Mouse (Mus musculus): ENCODE data around the gene Hnrnpa3. TPM values are rescaled to one million over a fixed set of nuclear protein-coding genes. Genes with fewer than 3 reads are reported as not detected.

Hnrnpa3 gene
- polyA plus RNA-seq, 1 experiment from 2014 or later: 301 TPM

DNA sequence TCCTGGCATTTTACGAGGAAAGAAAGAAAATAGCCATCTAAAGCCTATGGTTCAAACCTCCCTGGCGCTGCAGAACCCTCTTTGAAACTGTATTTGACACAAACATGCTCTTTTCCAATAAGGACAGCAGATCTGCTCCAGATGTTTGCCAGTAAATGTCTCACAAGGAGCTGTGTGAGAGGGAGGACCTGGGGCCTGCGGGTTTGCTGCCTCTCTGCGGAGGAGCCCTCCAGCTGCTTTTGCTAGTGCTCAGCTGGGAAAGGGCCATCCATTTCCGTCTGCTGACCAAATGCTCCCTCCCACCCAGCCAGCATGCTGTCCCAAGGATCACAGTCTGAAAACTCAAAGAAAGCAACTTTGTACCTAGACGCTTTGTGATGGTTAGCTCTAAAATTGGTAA, 40.3 kb upstream of the Hnrnpa3 start:
- Histone ChIP-seq H3K4me1 (ENCODE audit: control insufficient read depth, insufficient read depth, low read length) (no peaks in the 10 kb centered on the region), H3K27me3 (ENCODE audit: control insufficient read depth, insufficient read depth, low read length) (no peaks in the 10 kb centered on the region), H3K36me3 (ENCODE audit: control insufficient read depth, insufficient read depth, low read length) (no peaks in the 10 kb centered on the region), H3K4me3 (ENCODE audit: low read depth, low read length) (no peak overlapping the region), H3K9me3 (ENCODE audit: control insufficient read depth, low read length) (no peaks in the 10 kb centered on the region), H3K4me2 (ENCODE audit: low read depth) (no peak overlapping the region), H3K27ac (ENCODE audit: low read depth, low read length) (no peak overlapping the region), H3K9ac (ENCODE audit: low read length) (no peak overlapping the region)
- WGBS: 44% methylated on average over 6 of the region's 6 CpGs
- no peak for DNase-seq (ENCODE audit: low spot score)
- no peak for ATAC-seq (ENCODE audit: insufficient read depth, low FRiP score, low TSS enrichment)

DNA sequence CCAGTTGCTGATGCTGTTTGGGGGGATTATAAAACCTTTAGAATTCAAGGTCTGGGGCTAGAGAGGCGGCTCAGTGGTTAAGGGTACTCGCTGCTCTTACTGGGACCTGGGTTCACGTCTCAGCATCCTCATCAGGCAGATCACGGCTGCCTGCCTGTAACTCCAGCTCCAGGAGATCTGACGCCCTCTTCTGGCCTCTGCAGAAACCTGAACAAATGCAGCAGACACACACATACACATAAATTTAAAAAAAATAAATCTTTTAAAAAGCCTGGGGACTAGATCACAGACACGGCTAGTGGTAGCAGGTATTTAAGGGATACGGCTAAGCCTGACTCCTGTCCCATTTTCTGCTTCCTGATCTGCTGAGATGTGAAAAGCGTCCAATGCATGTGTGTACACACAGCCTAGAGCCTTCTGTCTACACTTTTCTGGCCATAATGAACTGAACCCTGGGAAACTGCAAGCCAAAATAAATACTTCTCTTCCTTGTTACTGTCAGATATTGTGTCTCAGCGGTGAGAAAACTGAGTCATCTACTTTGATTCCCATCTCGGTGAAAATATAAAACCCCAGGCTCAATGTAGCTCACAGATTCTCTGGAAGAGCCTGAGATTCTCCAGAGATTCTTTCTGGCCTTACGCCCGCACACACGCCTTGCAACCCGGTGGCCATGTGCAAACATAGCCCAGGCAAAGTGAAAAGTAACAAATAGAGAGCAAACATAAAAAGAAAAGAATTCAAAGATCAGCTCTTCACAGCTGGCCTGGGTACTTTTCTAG, 37.0 kb upstream of the Hnrnpa3 start:
- DNase-seq (ENCODE audit: low spot score): no peak
- H3K27me3 ChIP-seq (ENCODE audit: control insufficient read depth, insufficient read depth, low read length): no peaks in the 10 kb centered on the region
- 85% methylated on average over 14 of the region's 14 CpGs for WGBS
- no peaks in the 10 kb centered on the region for H3K36me3 ChIP-seq (ENCODE audit: control insufficient read depth, insufficient read depth, low read length)
- ATAC-seq (ENCODE audit: insufficient read depth, low FRiP score, low TSS enrichment): no peak
- H3K4me1 ChIP-seq (ENCODE audit: control insufficient read depth, insufficient read depth, low read length): no peaks in the 10 kb centered on the region
- no peak overlapping the region for H3K27ac ChIP-seq (ENCODE audit: low read depth, low read length)
- no peak overlapping the region for H3K9ac ChIP-seq (ENCODE audit: low read length)
- no peak overlapping the region for H3K4me3 ChIP-seq (ENCODE audit: low read depth, low read length)
- no peak overlapping the region for H3K4me2 ChIP-seq (ENCODE audit: low read depth)
- H3K9me3 ChIP-seq (ENCODE audit: control insufficient read depth, low read length): no peaks in the 10 kb centered on the region

DNA sequence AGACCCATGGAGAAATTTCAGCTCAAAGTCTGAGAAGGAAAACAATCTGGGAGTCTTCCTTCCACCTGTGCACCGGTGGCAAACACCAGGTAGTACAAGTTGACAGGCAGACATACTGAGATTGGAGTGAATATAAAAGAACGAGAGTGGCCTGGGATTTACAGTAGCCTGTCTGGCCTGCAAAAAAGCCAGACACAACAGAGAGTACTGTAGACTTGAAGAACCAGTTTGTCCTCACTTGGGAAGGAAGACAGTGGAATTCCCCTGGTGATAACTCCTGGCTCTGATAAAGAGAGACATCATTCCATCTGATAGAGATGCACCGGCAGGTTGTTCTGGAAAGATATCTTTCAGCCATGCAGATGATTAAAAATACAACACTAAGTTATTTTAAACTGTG, 34.0 kb upstream of the Hnrnpa3 start:
- Histone ChIP-seq H3K4me1 (ENCODE audit: control insufficient read depth, insufficient read depth, low read length) (no peaks in the 10 kb centered on the region), H3K36me3 (ENCODE audit: control insufficient read depth, insufficient read depth, low read length) (no peaks in the 10 kb centered on the region), H3K4me3 (ENCODE audit: low read depth, low read length) (no peak overlapping the region), H3K9ac (ENCODE audit: low read length) (no peak overlapping the region), H3K4me2 (ENCODE audit: low read depth) (no peak overlapping the region), H3K27ac (ENCODE audit: low read depth, low read length) (no peak overlapping the region), H3K9me3 (ENCODE audit: control insufficient read depth, low read length) (no peaks in the 10 kb centered on the region), H3K27me3 (ENCODE audit: control insufficient read depth, insufficient read depth, low read length) (no peaks in the 10 kb centered on the region)
- no peak for ATAC-seq (ENCODE audit: insufficient read depth, low FRiP score, low TSS enrichment)
- DNase-seq (ENCODE audit: low spot score): no peak
- 87% methylated on average over 3 of the region's 3 CpGs for WGBS

DNA sequence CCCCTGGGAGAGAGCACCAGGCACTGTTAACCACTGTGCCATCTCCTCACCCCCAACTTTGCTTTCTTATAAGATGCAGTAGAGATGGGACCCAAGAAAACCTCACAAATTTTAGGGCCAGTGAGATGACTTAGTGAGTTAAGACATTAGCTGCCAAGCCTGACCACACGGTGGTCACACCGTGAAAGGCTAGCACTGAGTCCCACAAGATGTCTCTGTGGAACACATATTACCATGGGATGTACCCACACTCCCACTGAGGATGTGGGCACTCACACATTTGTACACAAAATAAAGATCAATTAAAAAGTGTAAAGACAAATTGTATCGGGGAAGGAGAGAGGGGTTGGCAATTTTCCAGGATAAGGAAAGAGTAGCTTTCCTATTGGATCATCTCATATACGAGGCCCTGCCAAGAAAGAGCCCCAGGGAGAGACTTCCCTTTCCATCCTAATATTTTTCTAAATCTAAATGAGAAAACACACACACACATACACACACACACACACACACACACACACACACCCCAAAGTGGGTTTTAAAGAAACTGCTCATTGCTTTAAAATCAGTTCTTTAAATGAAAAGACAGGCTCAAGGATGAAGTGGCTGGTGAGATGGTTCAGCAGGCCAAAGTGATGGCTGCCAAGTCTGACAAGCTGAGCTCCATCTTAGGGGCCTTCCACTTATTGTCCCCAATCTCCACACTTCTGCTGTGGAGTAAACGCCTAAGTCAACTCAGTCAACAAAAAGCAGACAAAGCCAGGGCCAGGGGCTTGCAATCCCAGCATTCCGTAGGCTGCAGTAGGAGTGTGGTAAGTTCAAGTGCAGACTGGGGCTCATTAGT, 32.2 kb upstream of the Hnrnpa3 start:
- H3K4me2 ChIP-seq (ENCODE audit: low read depth): no peak overlapping the region
- no peaks in the 10 kb centered on the region for H3K27me3 ChIP-seq (ENCODE audit: control insufficient read depth, insufficient read depth, low read length)
- no peaks in the 10 kb centered on the region for H3K9me3 ChIP-seq (ENCODE audit: control insufficient read depth, low read length)
- ATAC-seq (ENCODE audit: insufficient read depth, low FRiP score, low TSS enrichment) (no peak), DNase-seq (ENCODE audit: low spot score) (no peak)
- H3K4me1 ChIP-seq (ENCODE audit: control insufficient read depth, insufficient read depth, low read length): no peaks in the 10 kb centered on the region
- no peak overlapping the region for H3K4me3 ChIP-seq (ENCODE audit: low read depth, low read length)
- no peak overlapping the region for H3K27ac ChIP-seq (ENCODE audit: low read depth, low read length)
- no peaks in the 10 kb centered on the region for H3K36me3 ChIP-seq (ENCODE audit: control insufficient read depth, insufficient read depth, low read length)
- 86% methylated on average over 6 of the region's 6 CpGs for WGBS
- H3K9ac ChIP-seq (ENCODE audit: low read length): no peak overlapping the region

DNA sequence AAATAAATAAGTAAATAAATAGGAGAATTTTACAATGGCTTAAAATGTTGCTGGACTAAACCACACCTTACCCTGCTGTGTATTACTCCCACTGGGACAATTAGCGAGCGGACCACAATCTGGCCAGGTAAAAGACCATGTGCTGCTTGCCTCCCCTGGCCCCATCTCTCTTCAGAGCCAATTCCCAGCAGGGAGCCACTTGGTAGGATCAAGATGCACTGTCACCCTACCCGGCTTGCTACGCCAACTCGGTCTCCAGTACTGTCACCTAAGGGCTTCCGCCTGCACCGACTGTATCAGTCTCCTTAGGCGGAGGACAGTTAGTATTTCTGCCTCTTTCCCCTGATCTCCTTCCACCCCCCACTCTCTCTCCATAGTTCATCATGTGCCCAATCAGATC, 30.6 kb upstream of the Hnrnpa3 start:
- no peak for ATAC-seq (ENCODE audit: insufficient read depth, low FRiP score, low TSS enrichment)
- 90% methylated on average over 8 of the region's 8 CpGs for WGBS
- H3K27me3 ChIP-seq (ENCODE audit: control insufficient read depth, insufficient read depth, low read length): no peaks in the 10 kb centered on the region

DNA sequence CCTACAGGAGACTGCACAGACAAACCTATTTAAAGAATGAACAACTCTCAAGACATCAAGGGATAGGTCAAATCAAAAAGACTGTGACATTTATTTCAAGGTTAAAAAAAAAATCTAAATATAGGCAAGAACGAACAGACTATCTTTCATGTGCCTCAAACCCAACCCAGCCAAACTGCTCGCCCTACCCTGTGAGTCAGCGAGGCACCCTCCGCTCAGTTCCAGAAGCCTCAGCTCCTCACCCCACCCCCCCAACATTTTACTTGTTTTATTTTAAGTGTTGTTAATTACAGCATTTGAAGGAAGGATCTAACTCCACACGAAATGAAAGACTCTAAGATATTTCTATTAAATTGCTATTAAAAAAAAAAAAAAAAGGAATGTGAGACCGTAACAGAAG, 27.6 kb upstream of the Hnrnpa3 start:
- 89% methylated on average over 6 of the region's 6 CpGs for WGBS
- no peak for ATAC-seq (ENCODE audit: insufficient read depth, low FRiP score, low TSS enrichment)
- Histone ChIP-seq H3K27me3 (ENCODE audit: control insufficient read depth, insufficient read depth, low read length) (no peaks in the 10 kb centered on the region), H3K9ac (ENCODE audit: low read length) (no peak overlapping the region), H3K4me3 (ENCODE audit: low read depth, low read length) (no peak overlapping the region), H3K4me2 (ENCODE audit: low read depth) (no peak overlapping the region), H3K9me3 (ENCODE audit: control insufficient read depth, low read length) (no peaks in the 10 kb centered on the region), H3K4me1 (ENCODE audit: control insufficient read depth, insufficient read depth, low read length) (no peaks in the 10 kb centered on the region), H3K36me3 (ENCODE audit: control insufficient read depth, insufficient read depth, low read length) (no peaks in the 10 kb centered on the region), H3K27ac (ENCODE audit: low read depth, low read length) (no peak overlapping the region)
- DNase-seq (ENCODE audit: low spot score): no peak

More for the DNA sequence above, 30.6 kb upstream of the Hnrnpa3 start:
- Histone ChIP-seq H3K9ac (ENCODE audit: low read length) (no peak overlapping the region), H3K36me3 (ENCODE audit: control insufficient read depth, insufficient read depth, low read length) (no peaks in the 10 kb centered on the region), H3K4me3 (ENCODE audit: low read depth, low read length) (no peak overlapping the region), H3K4me1 (ENCODE audit: control insufficient read depth, insufficient read depth, low read length) (no peaks in the 10 kb centered on the region), H3K27ac (ENCODE audit: low read depth, low read length) (no peak overlapping the region), H3K9me3 (ENCODE audit: control insufficient read depth, low read length) (no peaks in the 10 kb centered on the region), H3K4me2 (ENCODE audit: low read depth) (no peak overlapping the region)
- no peak for DNase-seq (ENCODE audit: low spot score)

DNA sequence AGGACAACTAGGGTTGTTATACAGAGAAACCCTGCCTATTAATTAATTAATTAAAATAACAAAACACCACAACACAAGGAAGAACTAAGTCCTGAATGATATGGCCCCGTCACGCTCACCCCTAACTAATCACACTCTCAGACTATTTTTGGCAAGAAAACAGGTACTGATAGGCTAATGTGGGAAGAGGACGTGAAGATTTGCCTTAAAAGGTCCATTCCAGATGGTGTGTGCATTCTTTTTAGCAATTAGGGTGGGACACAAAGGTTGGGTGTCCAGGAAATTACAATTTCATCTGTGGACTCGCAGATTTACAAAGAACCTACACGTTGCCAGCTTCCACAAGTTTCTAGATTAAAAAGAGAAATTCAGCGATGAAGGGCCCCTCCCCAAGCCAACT, 27.0 kb upstream of the Hnrnpa3 start:
- WGBS: 86% methylated on average over 6 of the region's 6 CpGs
- no peak for ATAC-seq (ENCODE audit: insufficient read depth, low FRiP score, low TSS enrichment)
- Histone ChIP-seq H3K4me3 (ENCODE audit: low read depth, low read length) (no peak overlapping the region), H3K9me3 (ENCODE audit: control insufficient read depth, low read length) (no peaks in the 10 kb centered on the region), H3K36me3 (ENCODE audit: control insufficient read depth, insufficient read depth, low read length) (no peaks in the 10 kb centered on the region), H3K4me2 (ENCODE audit: low read depth) (no peak overlapping the region), H3K27me3 (ENCODE audit: control insufficient read depth, insufficient read depth, low read length) (no peaks in the 10 kb centered on the region), H3K27ac (ENCODE audit: low read depth, low read length) (no peak overlapping the region), H3K4me1 (ENCODE audit: control insufficient read depth, insufficient read depth, low read length) (no peaks in the 10 kb centered on the region), H3K9ac (ENCODE audit: low read length) (no peak overlapping the region)
- no peak for DNase-seq (ENCODE audit: low spot score)

DNA sequence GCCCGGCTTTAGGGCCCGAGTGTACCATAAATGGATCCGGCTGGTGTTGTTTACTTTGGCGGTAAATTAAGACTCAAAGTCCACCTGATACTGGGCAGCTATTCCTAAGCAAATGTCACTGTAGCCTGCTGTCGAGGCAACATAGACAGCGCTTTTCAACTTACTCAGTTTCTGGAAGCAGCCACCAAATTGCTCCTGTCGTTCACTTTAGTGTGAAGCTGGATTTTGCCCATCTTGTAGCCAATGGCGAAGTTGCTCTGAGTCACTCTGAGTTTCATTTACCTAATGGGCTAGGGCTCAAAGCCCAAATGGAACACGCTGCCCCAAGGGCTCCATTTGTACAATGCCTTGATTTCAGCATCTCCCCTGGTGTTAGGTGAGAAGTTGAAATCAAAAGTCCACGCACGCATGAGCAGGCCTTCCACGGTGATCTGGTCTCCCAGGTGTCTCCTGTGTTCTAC, 26.3 kb upstream of the Hnrnpa3 start:
- WGBS: 87% methylated on average over 12 of the region's 12 CpGs
- no peak for ATAC-seq (ENCODE audit: insufficient read depth, low FRiP score, low TSS enrichment)

DNA sequence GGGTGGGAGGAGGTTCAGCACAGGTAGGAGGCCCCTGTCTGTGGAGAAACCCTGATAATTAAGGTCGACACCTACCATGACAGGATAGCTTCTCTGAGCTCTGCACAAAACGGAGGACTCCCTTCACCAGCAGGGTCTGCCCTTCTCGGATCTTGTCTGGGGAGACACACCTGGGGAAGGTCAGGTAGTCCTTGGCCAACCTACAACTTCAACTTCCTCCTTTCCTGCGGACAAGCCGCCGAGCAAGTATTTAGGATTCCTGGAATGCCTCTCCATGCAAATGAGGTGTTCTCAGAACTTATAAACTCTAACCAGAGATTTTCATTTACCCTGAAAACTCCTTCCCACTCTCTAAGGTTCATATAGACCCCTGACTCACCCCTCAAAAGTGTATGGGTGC, 25.7 kb upstream of the Hnrnpa3 start:
- Histone ChIP-seq H3K36me3 (ENCODE audit: control insufficient read depth, insufficient read depth, low read length) (no peaks in the 10 kb centered on the region), H3K4me1 (ENCODE audit: control insufficient read depth, insufficient read depth, low read length) (no peaks in the 10 kb centered on the region), H3K9me3 (ENCODE audit: control insufficient read depth, low read length) (no peaks in the 10 kb centered on the region), H3K27me3 (ENCODE audit: control insufficient read depth, insufficient read depth, low read length) (no peaks in the 10 kb centered on the region), H3K9ac (ENCODE audit: low read length) (no peak overlapping the region), H3K4me2 (ENCODE audit: low read depth) (no peak overlapping the region), H3K4me3 (ENCODE audit: low read depth, low read length) (no peak overlapping the region), H3K27ac (ENCODE audit: low read depth, low read length) (no peak overlapping the region)
- WGBS: 83% methylated on average over 6 of the region's 6 CpGs
- no peak for DNase-seq (ENCODE audit: low spot score)
- no peak for ATAC-seq (ENCODE audit: insufficient read depth, low FRiP score, low TSS enrichment)

More for the DNA sequence above, 26.3 kb upstream of the Hnrnpa3 start:
- Histone ChIP-seq H3K36me3 (ENCODE audit: control insufficient read depth, insufficient read depth, low read length) (no peaks in the 10 kb centered on the region), H3K4me2 (ENCODE audit: low read depth) (no peak overlapping the region), H3K4me1 (ENCODE audit: control insufficient read depth, insufficient read depth, low read length) (no peaks in the 10 kb centered on the region), H3K9me3 (ENCODE audit: control insufficient read depth, low read length) (no peaks in the 10 kb centered on the region), H3K4me3 (ENCODE audit: low read depth, low read length) (no peak overlapping the region), H3K9ac (ENCODE audit: low read length) (no peak overlapping the region), H3K27me3 (ENCODE audit: control insufficient read depth, insufficient read depth, low read length) (no peaks in the 10 kb centered on the region), H3K27ac (ENCODE audit: low read depth, low read length) (no peak overlapping the region)
- no peak for DNase-seq (ENCODE audit: low spot score)

All from neural tube, embryonic 11.5 days (tissue).